Mouse (Mus musculus) spleen, adult 18-20 months (tissue): Measurements from ENCODE around the gene Aknad1.

Experiments
- DNase-seq, 2 experiments: peaks; one replicate each; pipeline ENCODE4 v3.0.0; 2022; ENCODE audit warnings: mixed read lengths in 2 of 2

The Aknad1 gene

DNA sequence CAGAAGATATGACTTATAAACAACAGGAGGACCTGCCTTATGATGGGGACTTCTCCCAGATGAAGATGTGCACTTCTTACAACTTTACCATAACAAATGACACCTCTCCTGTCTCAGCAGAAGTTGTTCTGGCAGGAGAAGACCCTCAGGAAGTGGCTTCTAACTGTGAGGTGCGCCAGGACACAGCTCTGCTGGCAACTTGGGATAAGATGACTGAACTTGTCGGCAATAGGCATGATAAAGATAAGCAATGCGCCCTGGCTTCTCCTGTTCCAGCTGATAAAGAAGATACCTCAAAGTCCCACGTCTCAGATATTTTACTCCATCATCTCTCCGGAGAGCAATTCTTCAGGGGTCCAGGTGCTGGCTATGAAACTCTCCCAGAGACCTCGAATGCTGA lies 12.2 kb downstream of the Aknad1 start:
- no peak for DNase-seq

DNA sequence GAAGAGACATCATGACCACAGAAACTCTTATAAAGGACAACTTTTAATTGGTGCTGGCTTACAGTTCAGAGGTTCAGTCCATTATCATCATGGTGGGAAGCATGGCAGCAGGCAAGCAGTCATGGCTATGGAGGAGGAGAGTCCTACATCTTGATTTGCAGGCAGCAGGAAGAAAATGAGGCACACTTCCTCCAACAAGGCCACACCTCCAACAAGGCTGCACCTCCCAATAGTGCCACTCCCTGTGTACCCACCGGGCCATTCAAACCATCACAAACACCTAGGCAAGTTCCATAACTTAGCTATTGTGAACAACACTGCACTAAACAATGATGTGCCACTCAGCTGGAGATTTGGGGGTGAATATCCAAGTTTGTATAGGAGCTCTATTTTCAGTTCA lies 15.1 kb downstream of the Aknad1 start:
- no peak for DNase-seq

DNA sequence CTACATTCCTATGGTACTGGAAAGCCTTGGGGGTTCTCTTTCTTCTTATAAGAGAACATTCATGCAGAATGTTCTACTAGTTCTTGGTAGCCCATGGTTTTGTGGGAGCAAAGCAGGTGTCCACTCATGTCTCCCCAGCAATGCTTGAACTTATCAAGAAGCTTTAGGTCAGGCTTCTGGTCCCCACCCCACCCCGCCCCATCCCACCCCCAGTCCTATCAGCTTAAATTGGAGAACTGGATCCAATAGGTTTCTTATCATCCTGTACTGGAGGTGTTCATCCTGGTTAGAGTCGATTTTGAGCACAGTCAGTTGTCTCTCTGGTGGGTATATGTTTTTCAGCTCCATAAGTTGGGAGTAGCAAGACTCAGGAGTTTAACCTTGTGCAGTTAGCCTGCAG lies 16.1 kb downstream of the Aknad1 start:
- no peak for DNase-seq

- no peak for DNase-seq
Observed at GRCm38 (mm10) chr3:108756131-108756530, 16.7 kb downstream of the Aknad1 start.

DNA sequence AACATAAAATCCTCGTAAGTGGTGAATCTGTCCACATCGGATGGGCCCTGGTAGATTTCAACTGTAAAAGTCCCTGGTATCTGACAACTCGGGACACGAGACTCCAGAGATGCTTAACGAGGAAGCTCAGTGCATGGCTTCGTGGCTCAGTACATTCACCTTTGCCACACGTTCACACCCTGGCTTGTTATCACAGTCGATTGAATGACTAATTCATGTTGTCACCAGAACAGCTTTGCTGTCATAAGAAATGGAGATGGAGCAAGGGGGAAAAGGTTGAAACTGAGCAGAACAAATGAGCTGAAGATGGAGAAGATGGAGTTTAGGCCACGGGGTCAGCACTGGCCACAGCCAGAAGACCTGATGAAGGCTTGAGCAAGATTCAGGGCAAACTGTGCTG lies 18.1 kb downstream of the Aknad1 start:
- no peak for DNase-seq

DNA sequence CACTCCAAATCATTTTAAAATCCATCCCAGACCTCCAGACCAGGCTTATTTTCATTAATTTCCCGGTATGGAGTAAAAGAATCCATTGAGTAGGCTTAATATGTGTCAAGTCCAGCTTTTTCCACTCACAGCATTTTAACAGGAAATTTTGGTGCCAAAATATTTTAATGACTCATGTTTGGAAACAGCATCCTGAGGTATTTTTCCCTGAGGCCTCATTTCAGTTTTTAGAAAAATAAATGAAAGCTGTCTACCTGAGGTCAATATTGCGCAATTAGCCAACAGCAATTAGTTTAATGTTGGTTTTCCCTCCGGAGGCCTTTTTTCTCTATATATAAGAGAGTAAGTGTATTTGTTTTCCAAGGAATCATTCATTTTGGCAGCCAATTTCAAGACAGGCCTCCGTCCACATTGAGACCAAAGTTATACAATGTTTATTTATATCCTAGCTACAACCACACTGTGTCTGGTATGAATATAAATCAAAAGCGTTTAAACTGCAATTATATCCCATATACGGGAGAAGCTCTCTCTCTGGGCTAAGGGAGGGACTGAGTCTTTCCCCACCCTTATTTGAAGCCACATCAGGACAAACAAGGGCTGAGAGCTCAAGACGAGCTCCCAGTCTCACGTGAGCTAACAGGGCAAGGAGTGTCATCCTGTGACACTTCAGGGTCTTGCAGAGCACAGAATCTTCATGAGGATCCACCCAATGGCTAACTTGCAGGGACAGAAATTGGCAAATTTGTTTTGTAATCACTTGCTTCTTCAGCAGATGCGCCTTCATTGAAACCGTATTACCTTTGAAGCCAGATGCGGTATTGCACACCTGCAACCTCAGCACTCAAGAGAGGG lies 20.3 kb downstream of the Aknad1 start:
- DNase-seq: no peak

DNA sequence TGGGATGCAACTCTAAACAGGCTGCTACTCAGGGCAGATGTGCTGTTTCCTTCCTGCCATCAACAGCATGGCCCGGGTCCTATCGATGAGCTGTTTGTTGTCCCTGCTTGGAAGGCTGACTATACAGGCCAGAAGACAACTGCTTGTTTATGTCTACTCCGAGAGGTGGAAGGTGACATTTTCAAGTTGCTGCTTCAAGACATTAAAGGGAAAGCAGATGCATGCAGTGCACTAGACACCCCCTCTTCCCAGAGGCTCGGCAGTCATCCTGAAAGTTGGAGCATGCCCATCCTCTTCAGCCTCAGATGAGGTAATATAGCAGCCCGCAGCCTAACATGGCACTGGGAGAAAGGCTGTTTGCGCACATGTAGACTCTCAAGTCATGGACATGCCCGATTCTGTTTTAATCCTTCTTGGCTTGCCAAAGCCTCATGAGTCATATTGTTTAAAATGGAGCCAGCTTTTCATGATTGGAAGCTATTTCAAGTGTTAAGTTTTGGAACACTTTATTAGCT lies 23.2 kb downstream of the Aknad1 start:
- DNase-seq: no peak

DNA sequence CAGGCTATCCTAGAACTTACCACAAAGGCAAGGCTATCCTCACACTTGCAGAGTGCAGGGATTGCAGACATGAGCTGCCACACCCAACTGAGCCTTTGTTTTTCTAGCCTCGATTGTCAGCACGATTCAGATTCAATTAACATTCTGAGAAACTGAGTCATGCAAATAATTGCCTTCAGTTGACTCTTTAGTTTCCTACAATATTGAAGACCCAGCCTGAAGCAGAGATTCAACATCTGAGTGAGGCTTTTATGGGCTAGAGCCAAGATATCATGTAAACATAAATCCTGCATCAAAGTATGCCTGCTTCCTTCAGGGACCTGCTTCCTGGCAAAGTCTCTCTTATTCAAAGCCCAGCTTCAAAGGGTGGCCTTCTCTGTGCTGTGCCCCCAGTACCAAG lies 24.2 kb downstream of the Aknad1 start:
- DNase-seq: no peak

GRCm38 (mm10) chr3:108764976-108765375 lies 25.5 kb downstream of the Aknad1 start:
- DNase-seq: no peak

GRCm38 (mm10) chr3:108765476-108765875 lies 26.0 kb downstream of the Aknad1 start:
- no peak for DNase-seq

- no peak for DNase-seq
Observed at GRCm38 (mm10) chr3:108766943-108767342, 27.5 kb downstream of the Aknad1 start.

GRCm38 (mm10) chr3:108767416-108767815 lies 28.0 kb downstream of the Aknad1 start:
- DNase-seq: no peak

- DNase-seq: no peak
Observed at GRCm38 (mm10) chr3:108769547-108769946, 30.1 kb downstream of the Aknad1 start.

- DNase-seq: peak in 1 of 2 experiments; percentile 29
Observed at GRCm38 (mm10) chr3:108770725-108771368, 31.4 kb downstream of the Aknad1 start.

DNA sequence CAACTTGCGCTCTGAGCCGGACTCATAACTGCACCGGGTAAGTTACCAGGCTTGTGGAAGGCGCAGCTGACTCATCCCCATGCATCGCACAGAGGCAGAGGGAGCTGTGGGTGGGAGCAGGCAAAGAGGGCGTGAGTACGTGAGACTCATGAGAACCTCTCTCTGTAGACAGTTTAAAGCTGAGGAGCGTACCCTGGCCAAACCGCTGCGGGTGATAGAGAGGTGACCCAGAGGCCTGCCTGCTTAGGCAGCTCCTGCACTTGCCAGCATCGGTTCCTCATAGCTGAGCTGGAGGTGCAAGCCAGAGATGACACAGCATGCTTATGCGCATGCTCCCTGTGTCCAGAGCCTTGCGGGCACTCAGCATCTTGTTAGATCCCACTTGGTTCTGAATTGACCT lies 32.8 kb downstream of the Aknad1 start:
- no peak for DNase-seq

- no peak for DNase-seq
Observed at GRCm38 (mm10) chr3:108772811-108773210, 33.4 kb downstream of the Aknad1 start.

GRCm38 (mm10) chr3:108778761-108779540 lies 39.5 kb downstream of the Aknad1 start:
- no peak for DNase-seq

- DNase-seq: no peak
Observed at GRCm38 (mm10) chr3:108781238-108781883, 41.9 kb downstream of the Aknad1 start.

- no peak for DNase-seq
Observed at GRCm38 (mm10) chr3:108781884-108782270, 42.4 kb downstream of the Aknad1 start.

- no peak for DNase-seq
Observed at GRCm38 (mm10) chr3:108782364-108782895, 43.0 kb downstream of the Aknad1 start.

GRCm38 (mm10) chr3:108786520-108786919 lies 47.1 kb downstream of the Aknad1 start:
- DNase-seq: no peak

GRCm38 (mm10) chr3:108787754-108788454 lies 48.4 kb downstream of the Aknad1 start:
- no peak for DNase-seq
